34 mouse cellular contexts compared by ENCODE assay signal in the genomic region with DNA sequence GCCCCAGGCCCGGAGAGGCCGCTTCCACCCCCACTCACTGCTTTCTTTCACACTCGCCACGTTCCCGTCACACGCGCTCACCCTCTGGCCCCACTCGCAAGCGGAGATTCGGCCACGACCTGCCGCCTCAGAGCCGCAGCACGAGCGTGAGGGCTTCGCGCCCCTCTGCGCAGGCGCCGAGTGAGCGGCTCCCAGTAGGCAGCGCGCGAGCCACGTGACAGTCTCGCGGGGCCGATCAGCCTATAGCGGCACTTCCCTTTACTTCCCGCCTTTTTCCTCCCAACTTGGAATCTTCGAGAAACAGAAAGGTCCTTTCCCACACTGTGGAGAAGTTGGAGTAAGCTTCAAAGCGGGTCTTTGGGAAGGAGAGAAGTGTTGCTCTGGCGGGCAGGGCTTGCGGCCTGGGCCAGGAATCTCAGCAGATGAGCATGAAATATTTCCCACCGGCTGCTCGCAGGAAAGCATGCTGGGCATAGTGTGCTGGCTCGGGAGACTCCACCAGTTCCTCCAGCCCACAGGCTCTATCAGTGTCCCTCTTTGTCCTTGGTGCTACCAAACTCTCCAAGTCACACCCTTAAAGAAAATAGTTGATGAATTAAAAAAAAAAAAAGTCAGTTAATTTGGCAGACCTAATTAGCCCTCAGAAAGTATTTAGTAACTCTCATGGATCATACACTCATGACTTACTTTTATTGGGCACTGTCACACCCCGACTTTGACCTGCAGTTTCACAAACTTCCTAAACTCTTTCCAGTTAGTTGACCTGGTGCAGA. TPM values are rescaled to one million over a fixed set of nuclear protein-coding genes. Genes with fewer than 3 reads are reported as not detected.
A peak's percentile ranks its signal among the peaks of the same experiment; 100 is the strongest.
DNase-seq lines count a peak whose midpoint lies in the region; ATAC-seq and TF ChIP-seq lines count a peak whose summit lies in the region.
"Had no signal": no experiment of that assay in that cellular context is flagged by ENCODE, and none has a peak within 500 bp of the region (broad histone marks: within the 10 kb centered on the region; RNA-seq: fewer than 3 reads in every experiment).

A gene (minus strand): TSS at position 181 of the 773 bp plus-strand sequence.

- ATAC-seq in hindbrain, embryonic 12.5 days (ENCODE audit: low FRiP score): no peak
- no peak for ATAC-seq in midbrain, embryonic 13.5 days
- ATAC-seq: activated CD4-positive, CD25-positive, alpha-beta regulatory T cell, adult 4 months; forebrain, embryonic 15.5 days; lung, postnatal 0 days; midbrain, embryonic 16.5 days had no signal

- no peak within 1 kb of the TSS for H3K27ac ChIP-seq in ES-Bruce4 (ENCODE audit: insufficient read depth, low read length)
- peak within 1 kb of the TSS; percentile 32; the same call in 1 of the 2 replicates for H3K27ac ChIP-seq in bone marrow macrophage, adult 2 months (ENCODE audit: insufficient read depth, low read depth, low read length)
- peak within 1 kb of the TSS; percentile 76 for H3K27ac ChIP-seq in testis, adult 2 months (ENCODE audit: control insufficient read depth, insufficient read depth, low read depth, low read length)
- H3K27ac ChIP-seq in hindbrain, embryonic 12.5 days: no peak within 1 kb of the TSS
- H3K27ac ChIP-seq in midbrain, embryonic 13.5 days: no peak within 1 kb of the TSS
- H3K27ac ChIP-seq: embryonic facial prominence, embryonic 15.5 days; forebrain, embryonic 15.5 days; heart, adult 2 months; heart, embryonic 13.5 days; hindbrain, embryonic 13.5 days; kidney, embryonic 15.5 days; left cerebral cortex, adult 2 months; macrophage; stomach, embryonic 15.5 days had no signal

- 88% methylated on average over 38 of the region's 38 CpGs for WGBS in hindbrain, embryonic 12.5 days
- 90% methylated on average over 38 of the region's 38 CpGs for WGBS in midbrain, embryonic 13.5 days

- H3K9me3 ChIP-seq in E14TG2a.4 (ENCODE audit: low read length) (peaks cover 7% of the 10 kb centered on the region), ES-Bruce4 (replicated peaks; ENCODE audit: control insufficient read depth, insufficient read depth, low read length, poor library complexity, severe bottlenecking) (peaks cover 4% of the 10 kb centered on the region)
- peaks cover 4% of the 10 kb centered on the region; the same call in 1 of the 2 replicates for H3K9me3 ChIP-seq in hindbrain, embryonic 12.5 days (replicated peaks)
- H3K9me3 ChIP-seq in midbrain, embryonic 13.5 days: peaks cover 4% of the 10 kb centered on the region; the same call in 1 of the 2 replicates
- H3K9me3 ChIP-seq: embryonic facial prominence, embryonic 15.5 days; forebrain, embryonic 15.5 days; hindbrain, embryonic 13.5 days; kidney, embryonic 15.5 days; stomach, embryonic 15.5 days had no signal

- peaks cover 32% of the 10 kb centered on the region for H3K27me3 ChIP-seq in E14TG2a.4 (ENCODE audit: insufficient read depth, low read length)
- H3K27me3 ChIP-seq in ES-Bruce4 (ENCODE audit: control insufficient read depth, insufficient read depth, low read length, poor library complexity, severe bottlenecking): peaks cover 2% of the 10 kb centered on the region; the same call in 1 of the 2 replicates
- H3K27me3 ChIP-seq in testis, adult 2 months (ENCODE audit: control insufficient read depth, insufficient read depth, low read length): no peaks in the 10 kb centered on the region
- no peaks in the 10 kb centered on the region for H3K27me3 ChIP-seq in hindbrain, embryonic 12.5 days
- no peaks in the 10 kb centered on the region for H3K27me3 ChIP-seq in midbrain, embryonic 13.5 days
- H3K27me3 ChIP-seq: embryonic facial prominence, embryonic 15.5 days; forebrain, embryonic 15.5 days; heart, embryonic 13.5 days; hindbrain, embryonic 13.5 days; kidney, embryonic 15.5 days; stomach, embryonic 15.5 days had no signal

- no peaks in the 10 kb centered on the region for H3K4me1 ChIP-seq in E14TG2a.4 (replicated peaks; ENCODE audit: low read depth, low read length)
- H3K4me1 ChIP-seq in ES-Bruce4 (ENCODE audit: control insufficient read depth, insufficient read depth, low read length): no peaks in the 10 kb centered on the region
- peaks cover 22% of the 10 kb centered on the region for H3K4me1 ChIP-seq in bone marrow macrophage, adult 2 months (ENCODE audit: control insufficient read depth, insufficient read depth, low read length)
- no peaks in the 10 kb centered on the region for H3K4me1 ChIP-seq in testis, adult 2 months (ENCODE audit: control insufficient read depth, insufficient read depth, low read length)
- no peaks in the 10 kb centered on the region for H3K4me1 ChIP-seq in hindbrain, embryonic 12.5 days
- H3K4me1 ChIP-seq in midbrain, embryonic 13.5 days (replicated peaks): no peaks in the 10 kb centered on the region
- H3K4me1 ChIP-seq: embryonic facial prominence, embryonic 15.5 days; forebrain, embryonic 15.5 days; hindbrain, embryonic 13.5 days; kidney, embryonic 15.5 days; stomach, embryonic 15.5 days had no signal

- no peak for DNase-seq in adrenal gland, adult 18-20 months (ENCODE audit: low spot score in 2 of 2)
- DNase-seq: adrenal gland, postnatal 36 days; cerebellum, adult 11 months; cerebellum, adult 9-11 months; gastrocnemius, postnatal 25 days; heart, adult 2 months; heart, postnatal 14 days; kidney, postnatal 4 days; right cerebral cortex, adult 18-20 months; right cerebral cortex, postnatal 4 days; thymus, postnatal 14 days had no signal

- TF ChIP-seq POLR2A in ES-Bruce4 (IDR thresholded peaks at IDR 0.05; ENCODE audit: insufficient read depth, low read length): no peak
- no peak for TF ChIP-seq POLR2A in bone marrow macrophage, adult 2 months (IDR thresholded peaks at IDR 0.05; ENCODE audit: borderline replicate concordance, low read depth, low read length)
- TF ChIP-seq POLR2A in testis, adult 2 months (IDR thresholded peaks at IDR 0.05; ENCODE audit: control insufficient read depth, low read depth, low read length): peak; percentile 73

- H3K4me3 ChIP-seq in E14TG2a.4 (replicated peaks; ENCODE audit: low read length) (peak within 1 kb of the TSS; percentile 51; the same call in 1 of the 2 replicates), ES-Bruce4 (ENCODE audit: low read depth, low read length) (peak within 1 kb of the TSS; percentile 2; the same call in 1 of the 2 replicates)
- no peak within 1 kb of the TSS for H3K4me3 ChIP-seq in bone marrow macrophage, adult 2 months (ENCODE audit: insufficient read depth, low read length)
- H3K4me3 ChIP-seq in testis, adult 2 months (ENCODE audit: control insufficient read depth, low read depth, low read length): peak within 1 kb of the TSS; percentile 88
- no peak within 1 kb of the TSS for H3K4me3 ChIP-seq in hindbrain, embryonic 12.5 days
- no peak within 1 kb of the TSS for H3K4me3 ChIP-seq in midbrain, embryonic 13.5 days (replicated peaks)
- H3K4me3 ChIP-seq: embryonic facial prominence, embryonic 15.5 days; forebrain, embryonic 15.5 days; heart, adult 2 months; heart, embryonic 13.5 days; hindbrain, embryonic 13.5 days; kidney, embryonic 15.5 days; left cerebral cortex, adult 2 months; stomach, embryonic 15.5 days had no signal

- TF ChIP-seq EP300 in ES-Bruce4 (IDR thresholded peaks at IDR 0.05; ENCODE audit: insufficient read depth, low read depth, low read length): no peak

- TF ChIP-seq CTCF in E14TG2a.4 (conservative IDR thresholded peaks at IDR 0.05; ENCODE audit: low read length): no peak
- no peak for TF ChIP-seq CTCF in ES-Bruce4 (IDR thresholded peaks at IDR 0.05; ENCODE audit: low read depth, low read length)
- no peak for TF ChIP-seq CTCF in bone marrow macrophage, adult 2 months (IDR thresholded peaks at IDR 0.05; ENCODE audit: low read depth, low read length)
- no peak for TF ChIP-seq CTCF in testis, adult 2 months (IDR thresholded peaks at IDR 0.05; ENCODE audit: control insufficient read depth, insufficient read depth, insufficient replicate concordance, low read depth, low read length)

- H3K36me3 ChIP-seq in E14TG2a.4 (ENCODE audit: insufficient read depth, low read length) (no peaks in the 10 kb centered on the region), ES-Bruce4 (ENCODE audit: control insufficient read depth, insufficient read depth, low read length, poor library complexity, severe bottlenecking) (no peaks in the 10 kb centered on the region)
- H3K36me3 ChIP-seq in testis, adult 2 months (ENCODE audit: control insufficient read depth, insufficient read depth, low read length): no peaks in the 10 kb centered on the region
- H3K36me3 ChIP-seq in hindbrain, embryonic 12.5 days: no peaks in the 10 kb centered on the region
- H3K36me3 ChIP-seq in midbrain, embryonic 13.5 days: peaks cover 5% of the 10 kb centered on the region; the same call in 1 of the 2 replicates
- H3K36me3 ChIP-seq: embryonic facial prominence, embryonic 15.5 days; forebrain, embryonic 15.5 days; heart, embryonic 13.5 days; hindbrain, embryonic 13.5 days; kidney, embryonic 15.5 days; stomach, embryonic 15.5 days had no signal

- H3K9ac ChIP-seq in ES-Bruce4 (ENCODE audit: low read depth, poor library complexity, severe bottlenecking): no peak within 1 kb of the TSS
- no peak within 1 kb of the TSS for H3K9ac ChIP-seq in hindbrain, embryonic 12.5 days
- H3K9ac ChIP-seq in midbrain, embryonic 13.5 days (replicated peaks): no peak within 1 kb of the TSS
- H3K9ac ChIP-seq: embryonic facial prominence, embryonic 15.5 days; forebrain, embryonic 15.5 days; heart, embryonic 13.5 days; hindbrain, embryonic 13.5 days; kidney, embryonic 15.5 days; stomach, embryonic 15.5 days had no signal

- H3K4me2 ChIP-seq in hindbrain, embryonic 12.5 days (replicated peaks): no peak within 1 kb of the TSS
- no peak within 1 kb of the TSS for H3K4me2 ChIP-seq in midbrain, embryonic 13.5 days (replicated peaks)
- H3K4me2 ChIP-seq: embryonic facial prominence, embryonic 15.5 days; forebrain, embryonic 15.5 days; heart, embryonic 13.5 days; hindbrain, embryonic 13.5 days; kidney, embryonic 15.5 days; stomach, embryonic 15.5 days had no signal

RNA-seq across cellular contexts. Expression of the gene that starts here (rescaled TPM):
- not detected in 2 replicates for polyA plus RNA-seq in ES-Bruce4 (2011; ENCODE audit: insufficient read depth, insufficient read length, low read depth, missing spikeins)
- not detected in 2 replicates for polyA plus RNA-seq in bone marrow macrophage, adult 2 months (2012; ENCODE audit: insufficient read depth, insufficient read length, missing spikeins)
- polyA plus RNA-seq in testis, adult 2 months (2012; rRNA removed): 3.7 and 6.2 TPM in 2 replicates
- polyA plus RNA-seq in hindbrain, embryonic 12.5 days (2016; fragmentation: Nextera tagmentation; extraction: Ambion mirVana): 0.55 TPM in 1 of 2 replicates, not detected in the other
- polyA plus RNA-seq in midbrain, embryonic 13.5 days (2015; fragmentation: Nextera tagmentation; extraction: Ambion mirVana): 0.32 and 0.50 TPM in 2 replicates
- total RNA-seq in adrenal gland, adult 18-20 months (2021): not detected
- total RNA-seq: adrenal gland, postnatal 36 days; common myeloid progenitor, adult 5-6 weeks; gastrocnemius, postnatal 25 days; heart, adult 2 months; heart, postnatal 14 days; layer of hippocampus, postnatal 10 days; left cerebral cortex, adult 2 months; left cerebral cortex, postnatal 36 days had no signal
- polyA plus RNA-seq: activated CD4-positive, CD25-positive, alpha-beta regulatory T cell, adult 4 months; C2C12; embryonic facial prominence, embryonic 15.5 days; heart, adult 2 months; heart, embryonic 13.5 days; limb, embryonic 14.5 days; liver, embryonic 16.5 days; lung, postnatal 0 days; macrophage; stomach, embryonic 15.5 days had no signal

Comparison
In these comparisons a context has a peak if more than half of its experiments do, and no peak if none do; other contexts are left out.
1. H3K4me3 ChIP-seq: peak in E14TG2a.4 (single experiment), ES-Bruce4 (single experiment) and testis, adult 2 months (single experiment); none in bone marrow macrophage, adult 2 months (single experiment), hindbrain, embryonic 12.5 days (single experiment) and midbrain, embryonic 13.5 days (single experiment).
2. H3K27ac ChIP-seq: peak in bone marrow macrophage, adult 2 months (single experiment) and testis, adult 2 months (single experiment); none in ES-Bruce4 (single experiment), hindbrain, embryonic 12.5 days (single experiment) and midbrain, embryonic 13.5 days (single experiment).